Mouse (Mus musculus): ENCODE measurements around the gene Olfr1510.
"Not testable (repeated sequence)": the region's sequence is repeated elsewhere in the genome, so short reads cannot be mapped to it uniquely, and the experiment has no call there.

The Olfr1510 gene

DNA sequence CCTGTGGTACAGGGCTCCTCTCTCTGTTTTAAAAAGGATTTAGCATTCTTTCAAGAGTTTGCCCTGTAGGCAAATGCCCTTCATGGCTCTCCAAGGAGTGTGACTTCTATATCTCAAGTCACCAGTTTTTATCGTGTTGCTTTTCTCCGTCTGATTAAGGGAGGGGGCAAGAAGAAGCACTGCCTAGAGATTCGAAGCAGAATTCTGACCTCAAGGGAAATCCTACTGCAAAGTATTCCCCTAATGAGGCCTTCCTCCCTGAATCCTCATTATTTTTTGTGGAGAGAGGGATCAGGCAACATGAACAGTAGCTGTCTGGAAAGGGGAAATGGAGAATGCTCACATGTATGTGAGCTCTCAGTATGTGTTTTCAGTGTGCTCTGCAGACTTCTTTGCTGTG is at the start of gene Olfr1510:
Gene Olfr1510 (minus strand): TSS at position 101 of the 400 bp plus-strand sequence.
- no peak for DNase-seq (ENCODE audit: low read depth, low spot score)

DNA sequence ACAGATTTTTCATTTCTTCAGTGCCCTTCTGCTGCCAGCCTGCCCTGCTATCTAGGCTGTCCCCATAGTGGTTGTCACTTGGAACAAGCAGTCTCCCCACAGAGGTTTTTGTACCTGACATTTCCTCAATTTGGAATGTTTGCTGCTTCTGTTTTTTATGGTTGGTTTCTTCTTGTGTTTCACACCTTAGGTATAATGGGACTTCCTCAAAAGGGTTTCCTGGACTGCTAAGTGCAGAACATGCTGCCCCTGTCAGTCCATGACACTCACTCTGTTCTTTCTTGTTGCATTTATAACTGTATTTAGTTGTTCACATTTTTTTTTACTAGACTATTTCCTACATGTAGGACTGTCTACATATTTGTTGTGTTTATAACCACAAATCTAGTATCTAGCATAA is 47.8 kb upstream of the Olfr1510 start:
- no peak for DNase-seq (ENCODE audit: low read depth, low spot score)

GRCm38 (mm10) chr14:52451138-52451537 is 37.0 kb upstream of the Olfr1510 start:
- DNase-seq (ENCODE audit: low read depth, low spot score), result no peak

DNA sequence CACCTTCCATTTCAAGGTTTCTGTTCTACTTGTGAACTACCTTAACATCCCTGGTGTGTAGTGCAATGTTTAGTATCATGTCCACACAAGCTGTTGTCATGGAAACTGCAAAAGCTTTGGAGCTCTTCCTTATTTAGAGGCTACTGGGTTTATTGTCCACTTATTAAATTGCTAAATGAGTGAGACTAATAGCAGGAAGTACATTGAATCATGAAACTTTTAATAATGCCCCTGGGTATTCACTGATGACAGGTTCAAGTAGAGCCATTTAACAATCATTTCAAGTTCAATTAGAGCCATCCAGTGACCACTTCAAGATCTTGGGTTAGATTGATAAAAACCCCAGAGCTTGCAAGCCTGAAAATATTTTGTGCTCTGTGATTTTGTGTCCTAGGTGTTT is 28.5 kb upstream of the Olfr1510 start, which contains the start of gene Olfr1509:
Gene Olfr1509 (plus strand): TSS at position 301 of the 400 bp plus-strand sequence.
- DNase-seq (ENCODE audit: low read depth, low spot score), result no peak

DNA sequence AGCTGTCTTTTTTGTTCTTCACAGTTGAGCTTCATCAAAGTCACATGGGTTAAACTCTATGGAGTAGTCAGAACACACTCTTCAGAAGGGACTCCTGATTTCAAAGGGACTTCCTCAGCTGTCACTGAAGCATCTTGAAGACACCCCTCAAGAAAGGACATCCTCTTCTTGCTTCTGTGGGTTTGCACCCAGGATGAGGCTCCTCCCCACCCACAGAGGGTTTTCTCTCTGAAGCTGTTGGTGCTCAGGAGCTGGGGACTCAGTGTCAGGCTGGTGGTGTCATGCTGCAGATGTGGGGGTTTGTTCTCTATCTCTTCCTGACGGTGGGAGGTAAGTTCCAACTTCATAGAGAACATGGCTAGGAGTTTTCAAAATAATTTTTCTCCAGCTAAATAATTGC is 13.5 kb upstream of the Olfr1510 start:
- DNase-seq (ENCODE audit: low read depth, low spot score), result no peak

GRCm38 (mm10) chr14:52410142-52410919 is 3.8 kb downstream of the Olfr1510 start:
- not testable (repeated sequence) for DNase-seq (ENCODE audit: low read depth, low spot score)

DNA sequence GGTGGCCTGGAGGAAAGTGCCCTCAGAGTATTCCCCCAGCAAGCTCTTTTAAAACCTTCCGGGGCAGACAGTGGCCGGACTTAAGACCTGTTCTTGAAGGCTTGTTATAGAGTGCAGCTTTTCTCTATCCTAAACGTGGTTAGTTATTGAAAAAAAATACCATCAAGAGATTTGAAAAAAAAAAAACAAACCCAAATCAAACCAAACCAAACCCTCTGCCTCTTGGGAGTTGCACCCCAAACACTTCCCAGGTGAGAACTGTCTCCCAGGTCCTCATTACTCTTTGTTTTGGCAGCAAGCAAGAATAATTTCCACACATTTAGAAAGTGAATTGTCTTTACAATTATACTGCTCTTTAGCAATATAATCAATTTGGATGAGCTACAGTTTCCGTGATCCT is 16.9 kb downstream of the Olfr1510 start, which contains the start of gene Olfr1511:
Gene Olfr1511 (minus strand): TSS at position 101 of the 400 bp plus-strand sequence.
- DNase-seq (ENCODE audit: low read depth, low spot score), result no peak

GRCm38 (mm10) chr14:52390084-52390848 is 23.9 kb downstream of the Olfr1510 start:
- DNase-seq (ENCODE audit: low read depth, low spot score), result not testable (repeated sequence)

- DNase-seq (ENCODE audit: low read depth, low spot score), result no peak
Measured at GRCm38 (mm10) chr14:52379068-52379467, 35.1 kb downstream of the Olfr1510 start, which contains the start of gene Olfr1512. Gene Olfr1512, minus strand, starts transcription at chr14:52379168.

- no peak for DNase-seq (ENCODE audit: low read depth, low spot score)
Measured at GRCm38 (mm10) chr14:52368741-52369140, 45.4 kb downstream of the Olfr1510 start.
